Mouse (Mus musculus) MEL (cell line): ENCODE data around the gene Ism1.

Source experiments
- CHD1 ChIP-seq: IDR thresholded peaks from 2 replicates; pipeline ENCODE4 v1.6.1; 2012; ENCODE audit warnings: low read depth, mild to moderate bottlenecking, inconsistent platforms, low read length, improper control_type of control experiment
- CTCF ChIP-seq, 3 experiments: IDR thresholded peaks in 2 of 3; conservative IDR thresholded peaks in 1 of 3; 2 replicates each; pipeline ENCODE4 v1.5.1; 2011 to 2012; ENCODE audit warnings: low read length in 3 of 3, low read depth in 2 of 3, mild to moderate bottlenecking in 2 of 3, improper control_type of control experiment in 1 of 3, inconsistent platforms in 1 of 3, mixed read lengths in 1 of 3, moderate library complexity in 1 of 3; ENCODE audit not compliant: control insufficient read depth in 1 of 3, insufficient read depth in 1 of 3, poor library complexity in 1 of 3, severe bottlenecking in 1 of 3
- ELF1 ChIP-seq: IDR thresholded peaks from 2 replicates; pipeline ENCODE4 v1.6.1; 2014; ENCODE audit warnings: low read depth, mild to moderate bottlenecking, inconsistent platforms, low read length, improper control_type of control experiment, moderate library complexity
- GATA1 ChIP-seq: IDR thresholded peaks from 2 replicates; pipeline ENCODE4 v1.6.1; 2011; ENCODE audit warnings: low read depth, low read length, improper control_type of control experiment
- HCFC1 ChIP-seq: IDR thresholded peaks from 2 replicates; pipeline ENCODE4 v1.6.1; 2012; ENCODE audit warnings: low read depth, mild to moderate bottlenecking, inconsistent platforms, low read length, improper control_type of control experiment, moderate library complexity
- POLR2A ChIP-seq, 2 experiments: IDR thresholded peaks; 2 replicates each; pipeline ENCODE4 v1.6.1; 2011 to 2012; ENCODE audit warnings: low read length in 2 of 2, mild to moderate bottlenecking in 2 of 2, control low read depth in 1 of 2, improper control_type of control experiment in 1 of 2, low read depth in 1 of 2, moderate library complexity in 1 of 2; ENCODE audit not compliant: control insufficient read depth in 1 of 2, insufficient read depth in 1 of 2, poor library complexity in 1 of 2

GRCm38 (mm10) chr2:139804041-139804440, 126.1 kb downstream of the Ism1 start:
- TF ChIP-seq CTCF (IDR thresholded peaks at IDR 0.05 in 2 of 3, conservative IDR thresholded peaks at IDR 0.05 in 1 of 3; ENCODE audit: control insufficient read depth in 1 of 3, insufficient read depth in 1 of 3, low read depth in 2 of 3, low read length in 3 of 3, poor library complexity in 1 of 3, severe bottlenecking in 1 of 3) (no peak), ELF1 (no peak), POLR2A (IDR thresholded peaks at IDR 0.05; ENCODE audit: control insufficient read depth in 1 of 2, insufficient read depth in 1 of 2, low read depth in 1 of 2, low read length in 2 of 2, poor library complexity in 1 of 2) (no peak), HCFC1 (no peak), GATA1 (no peak), CHD1 (no peak)
